Mouse (Mus musculus): ENCODE measurements around the gene Atf4. TPM values are rescaled to one million over a fixed set of nuclear protein-coding genes. Genes with fewer than 3 reads are reported as not detected.

Atf4 gene
- total and polyA plus RNA-seq, 3 experiments, result 85.1 to 444 (median 351) TPM

GRCm38 (mm10) chr15:80304188-80304587, 49.2 kb downstream of the Atf4 start:
- H3K4me3 ChIP-seq (ENCODE audit: control insufficient read depth in 1 of 2, insufficient read depth in 1 of 2, low read depth in 2 of 2, low read length in 2 of 2), result no peak overlapping the region
- no peak overlapping the region for H3K27ac ChIP-seq (ENCODE audit: control insufficient read depth, low read depth, low read length)
- H3K4me1 ChIP-seq (ENCODE audit: control insufficient read depth in 1 of 2, insufficient read depth in 2 of 2, low read length in 2 of 2), result no peaks in the 10 kb centered on the region
- TF ChIP-seq SMC3 (IDR thresholded peaks at IDR 0.05; ENCODE audit: low read depth, low read length) (no peak), ZC3H11A (IDR thresholded peaks at IDR 0.05; ENCODE audit: low read depth, low read length) (no peak), MAZ (IDR thresholded peaks at IDR 0.05; ENCODE audit: low read depth, low read length) (no peak), MYB (IDR thresholded peaks at IDR 0.05; ENCODE audit: low read depth, low read length) (no peak), MXI1 (IDR thresholded peaks at IDR 0.05; ENCODE audit: low read depth, low read length) (no peak), CTCF (IDR thresholded peaks at IDR 0.05 in 2 of 3, conservative IDR thresholded peaks at IDR 0.05 in 1 of 3; ENCODE audit: control insufficient read depth in 1 of 3, insufficient read depth in 1 of 3, low read depth in 2 of 3, low read length in 3 of 3, poor library complexity in 1 of 3, severe bottlenecking in 1 of 3) (no peak), USF1 (IDR thresholded peaks at IDR 0.05; ENCODE audit: low read depth, low read length) (no peak), TAL1 (IDR thresholded peaks at IDR 0.05; ENCODE audit: low read length) (no peak), MYC (IDR thresholded peaks at IDR 0.05; ENCODE audit: low read depth, low read length) (no peak), SIN3A (IDR thresholded peaks at IDR 0.05; ENCODE audit: low read length) (no peak), BHLHE40 (IDR thresholded peaks at IDR 0.05; ENCODE audit: borderline replicate concordance, low read depth, low read length) (no peak), USF2 (IDR thresholded peaks at IDR 0.05; ENCODE audit: borderline replicate concordance in 1 of 2, insufficient read depth in 1 of 2, low read depth in 1 of 2, low read length in 2 of 2) (no peak), TCF12 (IDR thresholded peaks at IDR 0.05; ENCODE audit: low read depth, low read length) (no peak), RCOR1 (IDR thresholded peaks at IDR 0.05; ENCODE audit: low read depth, low read length) (no peak), KAT2A (conservative IDR thresholded peaks at IDR 0.05; ENCODE audit: low read depth, low read length) (no peak), HCFC1 (IDR thresholded peaks at IDR 0.05; ENCODE audit: low read depth, low read length) (no peak), MAFK (IDR thresholded peaks at IDR 0.05; ENCODE audit: borderline replicate concordance, low read depth, low read length) (no peak), POLR2AphosphoS2 (IDR thresholded peaks at IDR 0.05; ENCODE audit: low read length) (no peak), POLR2A (IDR thresholded peaks at IDR 0.05; ENCODE audit: control insufficient read depth in 1 of 2, insufficient read depth in 1 of 2, low read depth in 1 of 2, low read length in 2 of 2, poor library complexity in 1 of 2) (no peak), NRF1 (IDR thresholded peaks at IDR 0.05; ENCODE audit: insufficient read depth, low read depth, low read length, poor library complexity, severe bottlenecking) (no peak)
- H3K9ac ChIP-seq (ENCODE audit: control insufficient read depth, low read depth, low read length, poor library complexity, severe bottlenecking), result no peak overlapping the region
- H3K27me3 ChIP-seq (ENCODE audit: control insufficient read depth in 1 of 2, insufficient read depth in 2 of 2, low read length in 2 of 2), result no peaks in the 10 kb centered on the region
- H3K79me2 ChIP-seq (ENCODE audit: control insufficient read depth, insufficient read depth, low read length, poor library complexity), result no peaks in the 10 kb centered on the region
- no peaks in the 10 kb centered on the region for H3K36me3 ChIP-seq (ENCODE audit: control insufficient read depth in 1 of 2, insufficient read depth in 2 of 2, low read length in 2 of 2)
- H3K9me3 ChIP-seq (replicated peaks; ENCODE audit: insufficient read depth, low read length), result no peaks in the 10 kb centered on the region
- DNase-seq (ENCODE audit: low read depth, low spot score), result no peak

DNA sequence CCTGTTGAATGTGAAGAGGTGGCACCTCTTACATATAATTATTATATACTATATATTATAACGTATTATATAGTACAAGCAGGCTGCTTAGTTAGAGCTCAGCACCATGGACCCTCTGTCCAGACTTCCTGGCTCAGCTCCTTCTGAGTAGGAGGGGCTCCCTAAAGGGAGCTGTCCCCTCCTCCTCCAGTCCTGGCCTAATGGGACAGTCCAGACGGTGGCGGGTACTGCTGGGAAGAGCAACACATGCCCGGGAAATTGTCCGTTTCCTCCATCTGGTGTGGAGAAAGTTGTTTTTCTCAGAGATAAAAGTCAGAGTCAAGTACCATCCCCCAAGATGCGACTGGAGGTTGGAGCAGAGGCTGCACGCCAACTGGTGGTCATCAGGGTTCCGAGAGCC, 51.2 kb downstream of the Atf4 start:
- TF ChIP-seq ZC3H11A (IDR thresholded peaks at IDR 0.05; ENCODE audit: low read depth, low read length) (no peak), CHD2 (IDR thresholded peaks at IDR 0.05; ENCODE audit: low read length) (no peak), NRF1 (IDR thresholded peaks at IDR 0.05; ENCODE audit: insufficient read depth, low read depth, low read length, poor library complexity, severe bottlenecking) (no peak), TCF12 (IDR thresholded peaks at IDR 0.05; ENCODE audit: low read depth, low read length) (no peak), TBP (IDR thresholded peaks at IDR 0.05; ENCODE audit: low read depth, low read length) (no peak), POLR2AphosphoS5 (IDR thresholded peaks at IDR 0.05; ENCODE audit: borderline replicate concordance, low read depth, low read length) (no peak), ZNF384 (IDR thresholded peaks at IDR 0.05; ENCODE audit: low read depth, low read length) (no peak), POLR2A (IDR thresholded peaks at IDR 0.05; ENCODE audit: control insufficient read depth in 1 of 2, insufficient read depth in 1 of 2, low read depth in 1 of 2, low read length in 2 of 2, poor library complexity in 1 of 2) (no peak), JUND (IDR thresholded peaks at IDR 0.05; ENCODE audit: low read depth, low read length) (no peak), GABPA (IDR thresholded peaks at IDR 0.05; ENCODE audit: low read depth, low read length) (no peak)
- H3K79me2 ChIP-seq (ENCODE audit: control insufficient read depth, insufficient read depth, low read length, poor library complexity), result no peaks in the 10 kb centered on the region
- no peak overlapping the region for H3K4me3 ChIP-seq (ENCODE audit: control insufficient read depth in 1 of 2, insufficient read depth in 1 of 2, low read depth in 2 of 2, low read length in 2 of 2)
- no peaks in the 10 kb centered on the region for H3K4me1 ChIP-seq (ENCODE audit: control insufficient read depth in 1 of 2, insufficient read depth in 2 of 2, low read length in 2 of 2)
- no peaks in the 10 kb centered on the region for H3K27me3 ChIP-seq (ENCODE audit: control insufficient read depth in 1 of 2, insufficient read depth in 2 of 2, low read length in 2 of 2)
- H3K36me3 ChIP-seq (ENCODE audit: control insufficient read depth in 1 of 2, insufficient read depth in 2 of 2, low read length in 2 of 2), result no peaks in the 10 kb centered on the region
- H3K9ac ChIP-seq (ENCODE audit: control insufficient read depth, low read depth, low read length, poor library complexity, severe bottlenecking), result no peak overlapping the region
- H3K9me3 ChIP-seq (replicated peaks; ENCODE audit: insufficient read depth, low read length), result no peaks in the 10 kb centered on the region
- no peak for DNase-seq (ENCODE audit: low read depth, low spot score)
- no peak overlapping the region for H3K27ac ChIP-seq (ENCODE audit: control insufficient read depth, low read depth, low read length)
